8 mouse cellular contexts compared by ENCODE assay signal in genomic region chr2:27425161-27425611, GRCm38 (mm10). TPM values are rescaled to one million over a fixed set of nuclear protein-coding genes. Genes with fewer than 3 reads are reported as not detected.
DNase-seq lines count a peak whose midpoint lies in the region; ATAC-seq and TF ChIP-seq lines count a peak whose summit lies in the region.

No protein-coding gene starts in this region.

- no peaks in the 10 kb centered on the region for H3K9me3 ChIP-seq in embryonic facial prominence, embryonic 11.5 days (replicated peaks; ENCODE audit: control insufficient read depth, low read length)
- no peaks in the 10 kb centered on the region for H3K9me3 ChIP-seq in hindbrain, embryonic 15.5 days
- H3K9me3 ChIP-seq in liver, embryonic 15.5 days (replicated peaks): no peaks in the 10 kb centered on the region

- H3K9ac ChIP-seq in embryonic facial prominence, embryonic 11.5 days (replicated peaks; ENCODE audit: low read length): peak overlapping the region; percentile 87
- peak overlapping the region; percentile 81 for H3K9ac ChIP-seq in hindbrain, embryonic 15.5 days
- H3K9ac ChIP-seq in liver, embryonic 15.5 days: no peak overlapping the region

- H3K4me3 ChIP-seq in layer of hippocampus, adult 2 months: peak overlapping the region; percentile 76
- peak overlapping the region; percentile 94 for H3K4me3 ChIP-seq in embryonic facial prominence, embryonic 11.5 days (ENCODE audit: low read depth, low read length)
- peak overlapping the region; percentile 68 for H3K4me3 ChIP-seq in hindbrain, embryonic 15.5 days
- peak overlapping the region; percentile 74 for H3K4me3 ChIP-seq in liver, embryonic 15.5 days (replicated peaks)

- TF ChIP-seq CTCF in layer of hippocampus, adult 2 months (conservative IDR thresholded peaks at IDR 0.05): no peak

- H3K36me3 ChIP-seq in embryonic facial prominence, embryonic 11.5 days (replicated peaks; ENCODE audit: control insufficient read depth, insufficient read depth, low read depth, low read length): no peaks in the 10 kb centered on the region
- H3K36me3 ChIP-seq in hindbrain, embryonic 15.5 days: no peaks in the 10 kb centered on the region
- H3K36me3 ChIP-seq in liver, embryonic 15.5 days (replicated peaks): no peaks in the 10 kb centered on the region

- H3K27ac ChIP-seq in layer of hippocampus, adult 2 months: 0 out of 2 replicates have a peak overlapping the region, but pooled peaks have one; percentile 48
- no peak overlapping the region for H3K27ac ChIP-seq in embryonic facial prominence, embryonic 11.5 days (replicated peaks; ENCODE audit: low read depth, low read length)
- peak overlapping the region; percentile 66; the same call in 1 of the 2 replicates for H3K27ac ChIP-seq in hindbrain, embryonic 15.5 days (replicated peaks)
- no peak overlapping the region for H3K27ac ChIP-seq in liver, embryonic 15.5 days (replicated peaks)

- no peak for DNase-seq in layer of hippocampus, adult 2 months (ENCODE audit: low spot score in 2 of 2)
- no peak for DNase-seq in layer of hippocampus, adult 11-12 months (ENCODE audit: low spot score)
- DNase-seq in embryonic facial prominence, embryonic 11.5 days (ENCODE audit: low spot score): peak; percentile 78
- DNase-seq in retina, embryonic 14.5 days (ENCODE audit: low spot score): peak; percentile 66
- DNase-seq in frontal cortex, adult 2 months (ENCODE audit: extremely low spot score in 1 of 2, low spot score in 1 of 2): no peak
- no peak for DNase-seq in right cerebral cortex, adult 18-20 months

- no peaks in the 10 kb centered on the region; the same call in 1 of the 2 replicates for H3K4me1 ChIP-seq in embryonic facial prominence, embryonic 11.5 days (ENCODE audit: control insufficient read depth, insufficient read depth, low read length)
- H3K4me1 ChIP-seq in hindbrain, embryonic 15.5 days (replicated peaks): peaks cover 54% of the 10 kb centered on the region
- peaks cover 51% of the 10 kb centered on the region for H3K4me1 ChIP-seq in liver, embryonic 15.5 days (replicated peaks)

- under 1% methylated on average over 20 of the region's 20 CpGs for WGBS in embryonic facial prominence, embryonic 11.5 days
- WGBS in hindbrain, embryonic 15.5 days: under 1% methylated on average over 20 of the region's 20 CpGs
- 15% methylated on average over 20 of the region's 20 CpGs for WGBS in liver, embryonic 15.5 days (ENCODE audit: insufficient replicate concordance)

- ATAC-seq in embryonic facial prominence, embryonic 11.5 days (replicated peaks; ENCODE audit: insufficient number of reproducible peaks, low FRiP score, low TSS enrichment, low read depth): no peak
- no peak for ATAC-seq in hindbrain, embryonic 15.5 days (ENCODE audit: low FRiP score, low read depth)
- ATAC-seq in liver, embryonic 15.5 days (ENCODE audit: insufficient read depth): no peak

- H3K4me2 ChIP-seq in embryonic facial prominence, embryonic 11.5 days (ENCODE audit: low read depth, low read length): peak overlapping the region; percentile 98
- peak overlapping the region; percentile 90 for H3K4me2 ChIP-seq in hindbrain, embryonic 15.5 days
- peak overlapping the region; percentile 99 for H3K4me2 ChIP-seq in liver, embryonic 15.5 days

- H3K27me3 ChIP-seq in embryonic facial prominence, embryonic 11.5 days (ENCODE audit: control insufficient read depth, insufficient read depth, low read length): no peaks in the 10 kb centered on the region
- no peaks in the 10 kb centered on the region for H3K27me3 ChIP-seq in hindbrain, embryonic 15.5 days
- H3K27me3 ChIP-seq in liver, embryonic 15.5 days: peaks cover 52% of the 10 kb centered on the region

RNA-seq across cellular contexts. Expression of gene Vav2, which starts 1.6 kb away (rescaled TPM):
- 10 to 100 TPM; 10.9 to 11.0 TPM for total RNA-seq in layer of hippocampus, adult 2 months (2021)
- 5.2 and 6.2 TPM in 2 replicates for polyA plus RNA-seq in embryonic facial prominence, embryonic 11.5 days (2014; fragmentation: Nextera tagmentation; extraction: Ambion mirVana)
- 14.3 and 15.6 TPM in 2 replicates for polyA plus RNA-seq in hindbrain, embryonic 15.5 days (2015; fragmentation: Nextera tagmentation; extraction: Ambion mirVana)
- polyA plus RNA-seq in liver, embryonic 15.5 days (2015; fragmentation: Nextera tagmentation; extraction: Ambion mirVana): 4.7 and 5.8 TPM in 2 replicates
- 18.7 and 19.2 TPM in 2 replicates for polyA plus RNA-seq in frontal cortex, adult 2 months (2012; rRNA removed)

RNA-seq across cellular contexts. Expression of gene Brd3os, which starts 16.9 kb away (rescaled TPM):
- total RNA-seq in layer of hippocampus, adult 2 months (2021): 10 to 100 TPM; 23.6 to 24.5 TPM
- polyA plus RNA-seq in embryonic facial prominence, embryonic 11.5 days (2014; fragmentation: Nextera tagmentation; extraction: Ambion mirVana): 12.9 and 13.0 TPM in 2 replicates
- 40.0 and 44.6 TPM in 2 replicates for polyA plus RNA-seq in hindbrain, embryonic 15.5 days (2015; fragmentation: Nextera tagmentation; extraction: Ambion mirVana)
- polyA plus RNA-seq in liver, embryonic 15.5 days (2015; fragmentation: Nextera tagmentation; extraction: Ambion mirVana): 0.48 and 0.50 TPM in 2 replicates
- polyA plus RNA-seq in frontal cortex, adult 2 months (2012; rRNA removed): 40.8 and 44.4 TPM in 2 replicates

Comparison
In these comparisons a context has a peak if more than half of its experiments do, and no peak if none do; other contexts are left out.
1. DNase-seq: peak in embryonic facial prominence, embryonic 11.5 days (single experiment) and retina, embryonic 14.5 days (single experiment); none in layer of hippocampus, adult 2 months (0 of 2), layer of hippocampus, adult 11-12 months (single experiment), frontal cortex, adult 2 months (0 of 2) and right cerebral cortex, adult 18-20 months (single experiment).
2. H3K27ac ChIP-seq: peak in layer of hippocampus, adult 2 months (single experiment) and hindbrain, embryonic 15.5 days (single experiment); none in embryonic facial prominence, embryonic 11.5 days (single experiment) and liver, embryonic 15.5 days (single experiment).
3. Peak in every context shown above with its lines, with median percentiles within 50 percentile points of each other: H3K4me3 ChIP-seq and H3K4me2 ChIP-seq.